Mouse (Mus musculus): ENCODE data around the gene Inhbb.

The Inhbb gene

GRCm38 (mm10) chr1:119420189-119420983 lies 1.7 kb downstream of the Inhbb start:
- DNase-seq (ENCODE audit: low spot score in 2 of 2) = no peak

GRCm38 (mm10) chr1:119419151-119420105 lies 2.6 kb downstream of the Inhbb start:
- DNase-seq (ENCODE audit: low spot score in 2 of 2) = no peak

DNA sequence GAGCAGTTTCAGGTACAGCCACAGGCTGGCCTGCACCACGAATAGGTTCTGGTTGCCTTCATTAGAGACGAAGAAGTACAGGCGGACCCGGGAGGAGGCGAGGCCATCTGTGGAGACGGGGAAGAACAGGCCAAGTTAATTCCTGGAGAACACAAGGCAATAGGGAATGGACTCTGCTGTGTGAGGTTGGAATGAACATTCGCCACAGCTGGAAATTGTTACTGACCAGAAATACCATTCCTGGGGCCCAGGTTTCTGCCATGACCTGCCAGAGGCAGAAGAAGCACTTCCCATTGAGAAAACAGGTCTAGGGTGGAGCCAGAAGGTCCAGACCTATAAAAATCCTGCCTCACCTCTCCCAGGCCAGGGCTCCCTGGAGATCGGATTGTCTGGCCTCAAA lies 4.1 kb downstream of the Inhbb start:
- DNase-seq (ENCODE audit: low spot score in 2 of 2) = no peak

DNA sequence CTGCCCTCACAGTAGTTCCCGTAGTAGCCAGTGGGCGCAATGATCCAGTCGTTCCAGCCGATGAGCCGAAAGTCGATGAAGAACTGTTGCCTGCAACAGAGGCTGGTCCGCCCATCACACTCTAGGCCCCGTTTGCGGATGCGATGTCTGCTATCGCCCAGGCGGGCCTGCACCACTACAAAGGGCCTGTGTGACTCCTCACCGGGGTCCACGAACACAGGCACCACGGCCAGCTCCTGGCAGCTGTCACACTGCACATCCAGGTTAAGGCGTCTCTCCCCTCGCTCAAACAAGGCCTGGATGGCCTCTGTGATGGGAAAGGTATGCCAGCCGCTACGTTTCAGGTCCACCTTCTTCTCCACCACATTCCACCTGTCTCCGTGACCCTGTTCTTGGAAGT lies 4.5 kb downstream of the Inhbb start:
- no peak for DNase-seq (ENCODE audit: low spot score in 2 of 2)

- DNase-seq (ENCODE audit: low spot score in 2 of 2) = no peak
These were observed 5.4 kb downstream of the Inhbb start for GRCm38 (mm10) chr1:119416610-119417009.

- DNase-seq (ENCODE audit: low spot score in 2 of 2) = no peak
These were observed 5.9 kb downstream of the Inhbb start for GRCm38 (mm10) chr1:119416177-119416576.

GRCm38 (mm10) chr1:119415151-119415550 lies 6.9 kb downstream of the Inhbb start:
- no peak for DNase-seq (ENCODE audit: low spot score in 2 of 2)

GRCm38 (mm10) chr1:119410661-119411060 lies 11.4 kb downstream of the Inhbb start:
- no peak for DNase-seq (ENCODE audit: low spot score in 2 of 2)

DNA sequence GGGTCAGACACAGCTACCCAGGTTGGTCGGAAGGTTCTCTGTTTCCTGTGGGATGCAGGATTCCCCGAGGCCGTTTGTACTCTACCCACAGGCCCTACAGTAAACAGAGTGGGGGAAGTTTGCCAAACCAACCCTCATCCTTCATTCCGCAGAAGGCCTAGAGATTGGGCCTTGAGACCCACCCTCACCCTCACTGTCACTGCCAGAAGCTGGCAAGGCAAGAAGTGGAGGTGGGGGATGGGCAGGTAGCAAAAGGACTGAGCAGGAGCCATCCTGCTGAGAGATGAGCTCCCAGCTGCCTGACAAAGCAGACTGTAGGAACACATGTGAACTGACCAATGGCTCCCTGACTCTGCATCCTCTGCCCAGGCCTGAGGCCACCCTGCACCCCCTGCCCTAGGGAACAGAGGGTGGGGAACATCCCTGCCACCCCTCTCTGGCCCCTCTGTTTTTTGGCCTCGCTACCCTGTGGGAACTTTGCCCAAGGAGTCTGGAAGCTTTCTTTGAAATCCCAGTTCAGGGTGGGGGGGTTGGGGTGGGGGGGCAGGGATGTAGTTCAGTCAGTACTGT lies 12.4 kb downstream of the Inhbb start:
- DNase-seq (ENCODE audit: low spot score in 2 of 2) = no peak

- DNase-seq (ENCODE audit: low spot score in 2 of 2) = no peak
These were observed 12.9 kb downstream of the Inhbb start for GRCm38 (mm10) chr1:119409106-119409505.

DNA sequence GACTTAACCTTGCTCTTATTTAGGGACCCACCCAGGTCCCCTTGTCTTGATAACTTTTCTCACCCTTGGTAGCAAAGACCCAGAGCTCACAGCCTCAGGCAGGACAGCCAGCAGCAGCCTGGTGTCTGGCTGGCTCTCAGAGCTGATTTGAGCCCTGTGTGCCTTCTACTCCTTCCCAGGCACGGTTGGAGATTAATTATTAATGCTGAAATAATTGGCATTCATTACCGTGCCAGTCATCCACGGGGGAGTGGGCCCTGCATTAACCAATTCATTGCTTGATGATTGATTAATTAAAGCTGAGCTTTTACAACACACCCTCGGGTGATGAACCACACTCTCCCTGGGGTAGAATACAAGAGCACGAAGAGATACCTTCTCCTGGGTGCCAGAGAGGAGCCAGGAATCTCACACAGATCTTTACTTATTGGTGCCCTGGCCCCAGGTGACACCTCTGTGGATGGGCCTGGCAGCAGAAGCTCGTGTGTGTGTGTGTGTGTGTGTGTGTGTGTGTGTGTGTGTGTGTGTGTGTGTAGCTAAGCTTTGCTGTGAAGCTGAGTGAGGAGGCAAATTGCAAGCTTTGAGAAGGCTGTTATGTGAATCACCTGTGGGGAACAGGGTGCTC lies 14.2 kb downstream of the Inhbb start:
- DNase-seq (ENCODE audit: low spot score in 2 of 2) = no peak

DNA sequence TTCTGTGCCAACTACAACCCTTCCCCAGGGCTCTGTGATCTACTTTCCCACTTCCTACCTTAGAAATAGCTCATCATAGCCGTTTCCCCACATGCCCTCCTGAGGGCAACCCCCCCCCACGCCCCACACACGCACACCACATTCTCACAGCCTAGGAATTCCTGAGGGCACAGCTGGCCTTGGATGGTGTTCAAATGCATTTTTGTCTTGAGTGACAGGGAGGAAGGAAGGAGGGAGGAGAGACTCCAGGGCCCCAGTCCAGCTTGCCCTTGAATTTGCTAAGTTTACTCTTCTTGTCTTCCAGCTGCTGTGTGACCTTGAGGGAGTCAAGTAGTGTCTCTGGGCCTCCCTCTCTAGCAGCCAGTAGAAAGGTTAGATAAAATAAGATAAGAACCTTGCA lies 17.2 kb downstream of the Inhbb start:
- DNase-seq (ENCODE audit: low spot score in 2 of 2) = no peak

- no peak for DNase-seq (ENCODE audit: low spot score in 2 of 2)
These were observed 17.7 kb downstream of the Inhbb start for GRCm38 (mm10) chr1:119404341-119404740.

- DNase-seq (ENCODE audit: low spot score in 2 of 2) = no peak
These were observed 20.8 kb downstream of the Inhbb start for GRCm38 (mm10) chr1:119401249-119401648.

DNA sequence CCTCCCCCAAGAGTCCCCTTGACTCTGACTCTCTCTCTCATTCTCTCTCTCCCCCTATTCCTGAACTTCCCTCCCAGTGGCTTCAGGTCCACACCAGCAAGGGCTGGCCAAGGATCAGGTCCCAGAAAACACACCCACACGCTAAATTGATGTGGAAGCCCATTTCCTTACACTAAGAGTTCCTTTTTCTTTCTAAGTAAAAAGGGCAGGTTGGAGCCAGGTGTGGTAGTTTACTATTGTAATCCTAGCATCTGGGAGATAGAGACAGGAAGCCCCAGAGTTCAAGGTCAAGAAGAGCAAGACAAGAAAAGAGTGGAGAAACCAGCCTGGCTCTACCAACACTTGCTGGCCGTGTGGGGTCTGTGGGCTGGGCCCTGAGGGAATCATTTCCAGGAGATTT lies 23.4 kb downstream of the Inhbb start:
- no peak for DNase-seq (ENCODE audit: low spot score in 2 of 2)

GRCm38 (mm10) chr1:119397839-119398238 lies 24.2 kb downstream of the Inhbb start:
- no peak for DNase-seq (ENCODE audit: low spot score in 2 of 2)

- DNase-seq (ENCODE audit: low spot score in 2 of 2) = no peak
These were observed 30.7 kb downstream of the Inhbb start for GRCm38 (mm10) chr1:119391311-119391710.

DNA sequence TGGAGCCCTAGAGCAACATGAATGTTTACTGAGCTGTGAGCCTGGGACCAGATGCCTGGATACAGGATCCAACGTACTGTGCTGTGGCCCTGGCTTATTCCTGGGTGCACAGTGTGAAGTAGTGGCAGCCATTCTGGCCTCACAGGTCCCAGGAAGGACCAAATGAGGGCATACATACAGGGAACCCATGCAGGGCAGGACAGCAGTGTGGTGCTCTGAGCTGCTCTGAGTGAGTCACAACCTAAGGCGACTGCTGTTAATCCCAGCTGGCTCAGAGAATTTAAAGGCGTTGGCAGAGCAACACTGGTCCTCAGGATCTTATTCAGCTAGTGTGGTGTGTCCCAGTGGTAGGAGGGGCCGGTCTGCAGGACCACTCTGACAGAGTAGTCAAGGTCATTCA lies 31.4 kb downstream of the Inhbb start:
- DNase-seq (ENCODE audit: low spot score in 2 of 2) = no peak

- DNase-seq (ENCODE audit: low spot score in 2 of 2) = no peak
These were observed 32.1 kb downstream of the Inhbb start for GRCm38 (mm10) chr1:119389771-119390500.

DNA sequence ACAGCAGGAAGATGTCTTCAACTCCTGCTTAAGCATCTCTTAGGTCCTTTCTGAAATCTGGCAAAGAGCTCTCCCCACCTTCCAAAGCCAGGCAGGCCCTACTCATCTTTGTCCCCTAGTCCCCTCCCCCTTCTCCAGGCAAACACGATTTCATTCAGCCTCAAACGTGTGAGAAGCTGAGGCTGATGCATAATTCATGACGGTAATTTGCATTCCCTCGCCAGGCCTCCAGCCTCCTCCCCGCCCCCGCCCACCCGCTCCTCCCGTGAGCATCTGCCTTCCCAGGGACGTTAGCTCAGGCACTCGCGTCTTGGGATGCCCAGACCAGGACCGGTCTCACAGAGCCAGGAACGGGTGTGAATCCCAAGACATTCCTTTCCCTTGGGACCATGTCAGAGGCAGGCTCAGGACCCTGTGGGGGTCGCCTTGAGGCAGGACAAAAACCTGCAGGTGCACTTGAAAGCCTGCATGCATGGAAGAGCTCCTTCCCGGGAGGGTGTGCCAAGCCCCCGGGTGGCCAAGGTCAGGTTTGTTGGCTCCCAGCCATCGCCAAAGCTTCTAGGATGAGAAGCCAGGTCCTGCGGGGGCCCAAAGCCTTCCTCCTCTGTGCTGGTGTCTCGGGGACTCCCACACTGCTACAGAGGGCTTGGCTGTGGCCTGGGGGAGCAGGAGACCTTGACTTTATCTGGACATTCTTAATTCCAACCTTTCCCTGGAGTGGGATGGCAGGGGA lies 33.2 kb downstream of the Inhbb start:
- no peak for DNase-seq (ENCODE audit: low spot score in 2 of 2)

DNA sequence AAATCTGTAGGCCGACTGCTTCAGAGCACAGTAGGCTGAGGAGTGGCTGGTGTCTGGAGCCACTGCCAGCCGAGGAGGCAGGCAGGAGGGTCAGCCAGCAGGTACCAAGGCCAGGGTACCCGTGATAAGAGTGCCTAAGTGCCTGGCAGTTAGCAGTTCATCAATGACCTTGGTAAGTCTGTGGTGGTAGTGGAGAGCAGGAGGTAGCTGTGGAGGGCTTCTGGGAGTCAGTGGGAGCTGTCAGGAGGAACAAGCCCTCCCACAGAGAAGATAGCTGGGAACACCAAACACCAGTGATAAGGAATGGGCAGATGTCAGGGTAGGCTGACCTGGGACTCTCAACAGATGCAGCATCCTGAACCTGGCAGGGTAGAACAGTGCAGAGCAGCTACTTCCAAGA lies 35.7 kb downstream of the Inhbb start:
- DNase-seq (ENCODE audit: low spot score in 2 of 2) = no peak
